Mouse (Mus musculus) liver, embryonic 14 days (tissue): ENCODE results near the gene BC048671. TPM values are rescaled to one million over a fixed set of nuclear protein-coding genes. Genes with fewer than 3 reads are reported as not detected.

Source experiments
- polyA plus RNA-seq: library from polyadenylated mRNA; depleted of rRNA; stranded (reverse); fragments of >200 nt; gene quantifications from 2 replicates; pipeline ENCODE4 v1.2.3, GENCODE M21; 2012; rRNA removed

Gene BC048671
- not detected in 2 replicates for polyA plus RNA-seq

GRCm38 (mm10) chr6:90300919-90301318 lies at the start of gene BC048671:
Gene BC048671 (plus strand): TSS chr6:90301219.

GRCm38 (mm10) chr6:90324991-90325390 lies 24.0 kb downstream of the BC048671 start, which contains the start of gene Chst13:
Gene Chst13 (minus strand): TSS chr6:90325185.

GRCm38 (mm10) chr6:90332561-90333425 lies 31.8 kb downstream of the BC048671 start, which contains the start of gene Uroc1:
Gene Uroc1 (plus strand): TSS chr6:90333284.

Other genes starting within 250 kb of the BC048671 start
- gene Vmn1r49, start 222.7 kb upstream of the BC048671 start, polyA plus RNA-seq, result not detected in 2 replicates
- gene Vmn1r50, start 199.8 kb upstream of the BC048671 start, polyA plus RNA-seq, result not detected in 2 replicates
- gene Vmn1r51, start 178.6 kb upstream of the BC048671 start, polyA plus RNA-seq, result not detected in 2 replicates
- not detected in 2 replicates for gene Vmn1r52, start 126.4 kb upstream of the BC048671 start, polyA plus RNA-seq
- gene V1ra8, start 98.4 kb upstream of the BC048671 start, polyA plus RNA-seq, result not detected in 2 replicates
- gene Vmn1r53, start 76.8 kb upstream of the BC048671 start, polyA plus RNA-seq, result 0.02 TPM in 1 of 2 replicates, not detected in the other
- not detected in 2 replicates for gene Vmn1r54, start 54.9 kb upstream of the BC048671 start, polyA plus RNA-seq
- 8.1 and 9.9 TPM in 2 replicates for gene Chst13, start 24.0 kb downstream of the BC048671 start, polyA plus RNA-seq
- 13.0 and 16.6 TPM in 2 replicates for gene Uroc1, start 32.1 kb downstream of the BC048671 start, polyA plus RNA-seq
- gene Zxdc, start 68.3 kb downstream of the BC048671 start, polyA plus RNA-seq, result 2.9 and 3.4 TPM in 2 replicates
- 0.03 and 0.05 TPM in 2 replicates for gene Cfap100, start 127.6 kb downstream of the BC048671 start, polyA plus RNA-seq
- gene Klf15, start 161.4 kb downstream of the BC048671 start, polyA plus RNA-seq, result 6.5 and 7.0 TPM in 2 replicates
- gene Aldh1l1, start 185.2 kb downstream of the BC048671 start, polyA plus RNA-seq, result 9.1 and 10.2 TPM in 2 replicates